Mouse (Mus musculus): ENCODE data around the gene Tesk2.

DNA sequence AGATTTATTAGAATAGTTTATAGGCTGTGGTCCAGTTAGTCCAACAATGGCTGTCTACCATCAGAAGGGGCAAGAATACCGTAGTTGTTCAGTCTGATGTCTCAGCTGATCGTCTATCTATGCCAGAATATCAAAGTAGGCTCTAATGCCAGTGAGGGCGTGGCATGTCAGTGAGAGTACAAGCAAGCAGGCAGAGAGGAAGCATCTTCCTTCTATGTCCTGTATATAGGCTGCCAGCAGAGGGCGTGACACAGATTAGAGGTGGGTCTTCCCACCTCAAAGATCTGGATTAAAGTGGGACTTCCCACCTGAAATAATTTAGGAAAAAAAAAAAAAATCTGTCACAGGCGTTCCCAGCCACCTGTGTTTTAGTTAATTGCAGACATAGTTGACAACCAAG, 79.2 kb downstream of the Tesk2 start:
- TF ChIP-seq CHD2 (IDR thresholded peaks at IDR 0.05; ENCODE audit: low read depth, low read length), result no peak
- TF ChIP-seq ZNF384 (IDR thresholded peaks at IDR 0.05; ENCODE audit: low read depth, low read length), result no peak
- TF ChIP-seq MAFK (IDR thresholded peaks at IDR 0.05; ENCODE audit: insufficient read depth, low read depth, low read length), result no peak
- no peak for TF ChIP-seq HCFC1 (IDR thresholded peaks at IDR 0.05; ENCODE audit: borderline replicate concordance, insufficient read depth, low read length)
